Mouse (Mus musculus) small intestine, adult 2 months (tissue): ENCODE data around the gene Ceacam20.
A peak's percentile ranks its signal among the peaks of the same experiment; 100 is the strongest.

Experiments used
- CTCF ChIP-seq: fragments of 200-500 bp; IDR thresholded peaks from 2 replicates; pipeline ENCODE4 v1.5.1; 2012; ENCODE audit warnings: low read depth, mild to moderate bottlenecking, control low read depth, inconsistent platforms, low read length, moderate library complexity, mixed read lengths; ENCODE audit not compliant: insufficient replicate concordance, insufficient read length; ENCODE audit errors: extremely low read depth
- POLR2A ChIP-seq: fragments of 200-500 bp; IDR thresholded peaks from 2 replicates; pipeline ENCODE4 v1.6.1; 2012; ENCODE audit warnings: low read depth, mild to moderate bottlenecking, control low read depth, inconsistent platforms, low read length, moderate library complexity

DNA sequence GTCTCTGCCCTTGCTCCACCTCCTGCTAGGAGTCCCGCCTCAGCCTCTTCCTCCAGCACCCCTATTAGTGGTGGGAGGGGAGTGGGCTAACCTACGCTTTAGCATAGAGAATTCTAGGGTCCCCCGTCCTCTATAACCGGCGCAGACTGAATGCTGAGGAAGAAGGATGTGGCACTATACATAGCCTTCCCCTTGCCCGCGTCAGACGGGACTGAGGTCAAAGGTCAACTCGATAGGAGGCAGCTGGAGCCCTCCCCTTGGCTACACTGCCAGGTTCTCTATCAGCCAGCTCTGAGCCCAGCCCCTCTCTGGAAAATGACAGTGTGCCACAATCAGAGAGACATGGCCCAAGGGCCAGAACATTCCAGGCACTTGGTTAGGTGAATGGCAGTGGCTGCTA lies 14.6 kb upstream of the Ceacam20 start, which contains the start of gene Igsf23:
- TF ChIP-seq CTCF (no peak), POLR2A (peak; percentile 93; the same call in 1 of the 2 replicates)
